Mouse (Mus musculus): ENCODE data around the gene Atg9b. TPM values are rescaled to one million over a fixed set of nuclear protein-coding genes. Genes with fewer than 3 reads are reported as not detected.
A peak's percentile ranks its signal among the peaks of the same experiment; 100 is the strongest.
"Not testable (repeated sequence)": the region's sequence is repeated elsewhere in the genome, so short reads cannot be mapped to it uniquely, and the experiment has no call there.

Atg9b gene
- polyA plus RNA-seq, 1 experiment = 4.7 TPM

DNA sequence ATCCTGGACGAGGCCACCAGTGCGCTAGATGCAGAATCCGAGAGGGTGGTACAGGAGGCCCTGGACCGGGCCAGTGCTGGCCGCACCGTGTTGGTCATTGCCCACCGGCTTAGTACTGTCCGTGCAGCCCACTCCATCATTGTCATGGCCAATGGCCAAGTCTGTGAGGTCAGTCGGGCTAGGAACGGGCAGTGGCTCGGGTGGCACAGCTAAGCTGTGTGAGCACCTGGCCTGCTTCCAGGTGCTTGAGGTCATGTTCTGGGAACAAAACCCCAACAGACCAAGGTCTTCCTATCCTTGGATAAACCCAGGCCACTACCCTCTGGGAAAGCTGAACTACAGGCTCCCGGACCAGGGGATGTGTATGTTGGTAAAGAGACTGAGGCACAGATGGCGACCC is 16.7 kb upstream of the Atg9b start:
- DNase-seq (ENCODE audit: extremely low spot score in 1 of 2, low spot score in 1 of 2) = no peak

DNA sequence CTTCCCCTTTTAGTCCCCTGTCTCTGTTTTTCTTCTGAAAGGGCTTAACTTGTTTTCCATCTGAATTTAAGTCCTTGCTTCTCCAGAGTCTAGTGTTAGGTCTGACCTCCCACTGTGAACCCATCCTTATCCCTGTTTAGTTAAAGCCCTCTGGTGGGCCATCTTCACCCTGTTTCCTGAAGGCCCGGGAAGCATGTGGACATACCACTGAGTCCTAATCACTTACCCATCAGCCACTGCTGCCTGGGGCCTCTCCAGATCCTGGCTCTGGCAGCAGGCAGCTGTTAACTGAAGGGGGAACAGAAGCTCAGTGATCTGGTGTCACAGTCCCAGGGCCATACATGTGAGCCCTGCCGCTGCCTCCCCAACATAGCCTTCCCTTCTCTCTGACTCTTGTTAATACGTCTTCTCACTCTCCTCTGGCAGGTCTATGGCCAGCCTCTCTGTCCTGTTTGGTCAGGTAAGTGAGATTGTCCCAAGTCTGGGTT is 13.5 kb upstream of the Atg9b start:
- DNase-seq (ENCODE audit: extremely low spot score in 1 of 2, low spot score in 1 of 2) = no peak

DNA sequence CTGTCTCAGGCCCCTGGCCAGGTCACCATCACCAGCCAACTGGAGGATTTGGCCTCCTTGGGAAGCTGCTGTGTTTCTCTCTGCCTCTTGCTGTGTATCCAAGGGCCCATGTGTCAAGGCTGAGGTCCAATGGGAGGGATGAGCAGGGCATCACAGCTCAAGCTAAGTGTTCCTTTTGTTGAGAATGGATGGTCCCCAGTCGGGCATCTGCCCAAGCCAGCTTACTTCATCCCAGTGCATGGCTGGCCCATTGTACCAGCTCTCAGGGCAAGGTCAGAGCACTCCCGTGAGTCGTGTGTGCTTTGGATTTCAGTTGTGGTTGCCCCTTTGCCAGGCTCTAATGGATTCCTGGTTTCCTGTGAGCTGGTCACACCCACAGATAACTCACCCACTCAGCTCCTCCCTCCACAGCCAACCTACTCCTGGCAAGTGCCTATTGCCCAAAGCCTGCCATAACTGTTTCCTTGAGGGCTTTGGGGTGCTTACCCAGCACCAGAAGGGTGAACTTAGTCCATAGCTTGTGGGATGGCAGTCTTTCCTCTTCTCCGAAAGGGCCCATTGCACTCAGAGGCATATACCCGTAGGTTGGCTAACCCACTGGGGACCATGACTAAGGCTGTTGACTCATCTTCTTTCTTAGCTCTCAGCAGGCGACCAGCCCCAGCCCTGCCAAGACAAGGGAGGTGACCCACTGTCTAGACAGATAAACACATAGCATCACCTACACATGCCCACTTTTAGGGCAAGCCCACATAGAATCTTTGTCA is 12.8 kb upstream of the Atg9b start:
- no peak for DNase-seq (ENCODE audit: extremely low spot score in 1 of 2, low spot score in 1 of 2)

DNA sequence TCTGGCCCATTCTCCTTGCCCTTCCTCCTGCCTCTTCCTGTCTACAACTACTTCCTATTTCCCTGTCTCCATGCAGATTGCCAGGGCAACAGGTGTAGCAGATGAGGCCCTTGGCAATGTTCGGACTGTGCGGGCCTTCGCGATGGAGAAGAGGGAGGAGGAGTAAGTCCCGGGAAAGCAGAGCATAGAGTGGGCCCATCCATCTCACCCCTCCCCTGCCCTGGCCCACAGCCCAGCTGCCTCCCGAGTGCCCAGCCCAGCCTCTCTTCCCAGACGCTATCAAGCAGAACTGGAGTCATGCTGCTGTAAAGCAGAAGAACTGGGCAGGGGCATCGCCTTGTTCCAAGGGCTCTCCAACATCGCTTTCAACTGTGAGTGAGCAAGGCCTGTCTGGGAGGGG is 10.0 kb upstream of the Atg9b start:
- DNase-seq (ENCODE audit: extremely low spot score in 1 of 2, low spot score in 1 of 2) = no peak

GRCm38 (mm10) chr5:24400911-24401605 is 9.1 kb upstream of the Atg9b start:
- DNase-seq (ENCODE audit: extremely low spot score in 1 of 2, low spot score in 1 of 2) = no peak

GRCm38 (mm10) chr5:24400362-24400761 is 8.4 kb upstream of the Atg9b start:
- DNase-seq (ENCODE audit: extremely low spot score in 1 of 2, low spot score in 1 of 2) = no peak

- no peak for DNase-seq (ENCODE audit: extremely low spot score in 1 of 2, low spot score in 1 of 2)
Observed at GRCm38 (mm10) chr5:24399686-24400085, 7.7 kb upstream of the Atg9b start.

- DNase-seq (ENCODE audit: extremely low spot score in 1 of 2, low spot score in 1 of 2) = not testable (repeated sequence)
Observed at GRCm38 (mm10) chr5:24396254-24396653, 4.3 kb upstream of the Atg9b start.

DNA sequence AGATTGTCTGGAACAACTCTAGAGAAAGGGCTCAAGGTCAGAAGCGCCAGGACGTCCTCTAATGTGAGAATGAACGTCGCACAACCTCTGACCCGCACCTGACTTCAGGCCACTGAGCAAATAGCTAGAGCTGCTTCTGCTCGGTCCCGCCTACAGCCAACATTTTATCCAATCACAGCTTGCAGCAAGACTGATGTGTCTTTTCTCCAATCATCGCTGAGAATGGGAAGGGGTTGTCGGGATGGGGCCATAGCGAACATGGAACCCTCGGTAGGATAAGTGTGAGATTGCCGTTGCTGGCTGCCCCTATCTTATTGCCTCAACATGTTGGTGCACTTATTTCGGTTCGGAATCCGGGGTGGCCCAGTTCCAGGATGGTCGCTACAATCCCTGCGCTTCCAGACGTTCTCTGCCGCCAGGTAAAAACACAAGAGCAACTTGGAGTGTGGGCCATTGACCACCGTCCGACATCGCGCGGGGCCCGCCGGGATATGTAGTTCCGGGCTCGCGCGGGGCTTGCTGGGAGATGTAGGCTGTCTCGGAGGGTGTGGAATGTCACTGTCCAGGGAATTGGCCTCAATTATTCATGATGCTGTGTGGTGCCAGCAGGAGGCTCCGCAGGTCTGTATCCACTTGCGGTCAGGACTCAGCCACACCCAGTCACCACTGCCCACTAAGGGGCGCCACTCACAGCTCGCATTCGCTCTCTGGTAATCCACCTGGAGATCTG is 2.4 kb upstream of the Atg9b start:
- peak; percentile 96 to 98 for DNase-seq (ENCODE audit: extremely low spot score in 1 of 2, low spot score in 1 of 2)

GRCm38 (mm10) chr5:24393392-24393997 is 1.6 kb upstream of the Atg9b start, which contains the start of gene Abcb8:
Gene Abcb8, plus strand, starts transcription at chr5:24393663.
- peak; percentile 76 to 96 for DNase-seq (ENCODE audit: extremely low spot score in 1 of 2, low spot score in 1 of 2)

GRCm38 (mm10) chr5:24392724-24393123 is 781 bp upstream of the Atg9b start:
- no peak for DNase-seq (ENCODE audit: extremely low spot score in 1 of 2, low spot score in 1 of 2)

DNA sequence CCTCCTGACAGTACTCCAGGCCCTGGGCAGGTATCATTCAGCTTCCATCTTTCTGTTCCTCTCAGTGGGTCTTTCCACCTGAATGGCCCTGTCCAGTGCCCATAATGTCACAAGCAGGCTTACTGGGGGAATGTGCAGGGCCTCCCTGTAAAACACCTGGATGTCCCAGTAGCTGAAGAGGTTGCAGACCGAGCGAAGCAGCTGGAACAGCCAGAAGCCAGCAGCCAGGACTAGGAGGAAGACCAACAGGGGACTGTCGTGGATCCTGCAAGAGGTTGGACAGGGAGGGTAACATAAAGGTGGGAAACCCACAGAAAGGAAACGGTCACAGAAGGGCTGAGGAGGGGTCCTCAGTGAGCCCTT is 2.3 kb downstream of the Atg9b start:
- no peak for DNase-seq (ENCODE audit: extremely low spot score in 1 of 2, low spot score in 1 of 2)

DNA sequence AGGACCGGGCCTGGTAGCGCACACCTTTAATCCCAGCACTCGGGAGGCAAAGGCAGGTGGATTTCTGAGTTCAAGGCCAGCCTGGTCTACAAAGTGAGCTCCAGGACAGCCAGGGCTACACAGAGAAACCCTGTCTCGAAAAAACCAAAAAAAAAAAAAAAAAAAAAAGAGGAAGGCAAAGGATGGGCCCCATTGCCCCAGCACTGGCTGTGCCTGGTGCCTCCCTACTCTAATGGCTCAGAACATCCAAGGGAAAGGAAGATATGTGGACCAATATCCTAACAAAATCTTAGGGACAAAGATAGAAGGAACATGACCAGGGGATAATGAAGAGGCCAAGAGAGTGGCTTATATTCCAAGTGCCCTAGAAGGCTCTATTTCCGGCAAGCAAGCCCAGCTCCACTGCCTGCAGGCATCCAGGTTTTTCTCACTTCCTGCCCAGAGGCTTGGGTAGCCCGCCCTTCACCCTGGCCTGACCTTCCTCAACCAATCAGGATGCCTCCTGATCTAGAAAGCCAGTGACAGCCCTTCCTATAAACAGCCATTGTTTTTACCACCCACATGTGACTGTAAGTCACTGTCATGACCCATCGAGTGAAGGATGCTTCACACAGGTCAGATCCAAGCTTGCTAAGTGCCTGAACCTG is 2.8 kb downstream of the Atg9b start:
- DNase-seq (ENCODE audit: extremely low spot score in 1 of 2, low spot score in 1 of 2) = no peak

DNA sequence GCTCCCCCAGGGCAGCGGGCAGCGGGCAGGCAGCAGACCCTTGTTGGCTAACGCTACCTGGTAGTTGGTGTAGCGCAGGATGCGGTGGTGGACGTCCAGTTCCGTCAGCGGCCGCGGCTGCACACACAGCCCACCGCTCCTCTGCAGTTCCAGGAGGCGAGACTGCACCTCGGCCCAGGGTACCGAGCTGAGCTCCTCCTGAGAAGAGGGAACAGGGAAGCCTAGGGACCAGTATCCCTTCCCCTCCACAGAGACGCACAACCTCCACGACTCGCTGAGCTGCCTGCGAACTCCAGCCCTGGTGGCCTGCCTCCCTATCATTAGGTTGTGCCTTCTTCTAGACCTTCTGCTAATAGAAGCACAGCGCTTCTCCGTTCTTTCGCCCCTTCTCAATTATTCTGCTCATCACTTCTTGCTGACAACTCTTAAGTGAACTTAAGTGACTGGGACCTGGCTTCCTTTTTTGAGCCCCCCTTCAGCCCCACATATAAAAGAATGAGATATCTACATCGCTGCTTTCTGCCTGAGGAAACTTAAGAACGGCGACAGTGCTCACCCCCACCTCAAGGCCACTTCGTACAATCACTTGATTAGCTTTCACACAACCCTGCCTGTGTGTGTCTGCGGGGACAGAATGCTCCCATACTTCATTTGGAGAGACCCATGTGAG is 3.6 kb downstream of the Atg9b start:
- DNase-seq (ENCODE audit: extremely low spot score in 1 of 2, low spot score in 1 of 2) = no peak

- DNase-seq (ENCODE audit: extremely low spot score in 1 of 2, low spot score in 1 of 2) = peak in 1 of 2 experiments; percentile 79
Observed at GRCm38 (mm10) chr5:24387264-24388241, 4.4 kb downstream of the Atg9b start.

DNA sequence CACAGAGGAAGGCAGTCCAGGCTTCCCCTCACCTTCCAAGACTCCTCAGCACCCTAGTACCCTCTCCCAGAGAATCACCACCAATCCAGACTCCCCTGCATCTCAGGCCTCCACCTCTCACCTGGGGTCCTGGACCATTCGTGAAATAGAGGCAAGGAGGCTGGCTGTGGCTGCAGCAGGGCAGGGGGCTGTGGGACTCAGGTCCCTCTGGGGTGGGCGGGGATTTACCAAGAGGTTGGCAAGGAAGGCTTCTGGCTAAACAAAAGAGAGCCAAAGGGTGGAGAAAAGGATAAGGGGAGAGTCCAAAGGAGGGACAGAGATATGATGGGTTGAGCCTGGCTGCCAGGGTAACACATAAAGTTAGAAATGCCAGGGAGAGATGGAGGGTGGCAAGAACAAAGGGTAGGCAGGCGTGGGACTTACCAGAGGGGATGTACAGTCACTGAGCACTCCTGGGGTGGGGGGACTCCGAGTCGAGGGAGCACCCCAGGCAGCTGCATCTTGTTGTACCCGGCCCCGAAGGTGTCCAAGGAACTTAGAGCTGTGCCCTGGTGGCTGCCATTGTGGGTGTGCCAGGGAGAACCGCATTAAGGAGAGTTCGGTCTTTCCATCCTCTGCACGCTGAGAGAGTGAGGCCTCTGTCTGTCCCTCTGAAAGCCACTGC is 5.9 kb downstream of the Atg9b start:
- DNase-seq (ENCODE audit: extremely low spot score in 1 of 2, low spot score in 1 of 2) = no peak

DNA sequence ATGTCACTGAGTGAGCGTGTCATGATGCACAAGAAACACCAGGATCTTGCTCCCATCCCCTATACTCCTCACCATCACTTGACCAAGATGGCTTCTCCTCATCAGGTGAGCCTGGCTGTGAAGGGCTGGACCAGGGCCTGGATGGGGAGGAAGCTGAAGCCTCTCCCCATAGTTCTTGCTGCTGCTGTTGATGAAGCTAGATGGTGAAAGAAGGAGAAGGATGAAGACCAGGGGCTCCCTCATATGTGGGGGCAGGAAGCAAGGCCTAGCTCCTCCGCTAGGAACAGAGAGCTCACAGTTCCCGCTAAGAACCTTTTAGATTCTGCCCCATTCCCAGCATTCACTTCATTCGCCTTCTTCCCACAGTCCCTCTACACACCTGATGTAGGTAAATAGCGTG is 6.6 kb downstream of the Atg9b start:
- DNase-seq (ENCODE audit: extremely low spot score in 1 of 2, low spot score in 1 of 2) = no peak

DNA sequence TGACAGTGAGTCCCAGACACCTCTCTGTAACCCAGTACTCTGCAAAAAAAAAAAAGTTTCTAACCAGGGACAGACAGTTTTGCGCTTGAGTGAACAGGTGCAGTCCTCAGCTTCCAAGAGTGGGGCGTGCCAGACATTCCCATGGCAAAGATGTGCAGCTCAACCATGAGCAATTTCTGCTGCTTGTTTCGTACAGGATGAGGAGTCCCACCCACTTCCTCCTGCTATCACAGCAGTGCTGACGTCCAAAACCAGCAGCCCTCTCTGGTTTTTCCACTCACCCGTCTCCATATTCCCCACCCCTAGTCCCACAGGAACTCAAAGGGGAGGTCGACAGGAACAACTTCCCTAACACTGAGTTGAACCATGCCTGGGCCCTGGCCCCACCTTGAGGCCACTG is 7.5 kb downstream of the Atg9b start:
- peak in 1 of 2 experiments; percentile 60 for DNase-seq (ENCODE audit: extremely low spot score in 1 of 2, low spot score in 1 of 2)
